Mouse (Mus musculus) erythroblast, adult 5-6 weeks (primary cell): ENCODE data around the gene Tmem63b. TPM values are rescaled to one million over a fixed set of nuclear protein-coding genes. Genes with fewer than 3 reads are reported as not detected.

Source experiments
- ATAC-seq: replicated peaks from 2 replicates; pipeline ENCODE4 v1.8.0; 2016; ENCODE audit warnings: moderate number of reproducible peaks, mild to moderate bottlenecking, moderate TSS enrichment, inconsistent platforms; ENCODE audit not compliant: poor library complexity, low FRiP score, severe bottlenecking
- total RNA-seq, 2 experiments: library from RNA; stranded (forward) in 1 of 2; stranded (reverse) in 1 of 2; fragments of 150-400 nt in 1 of 2; fragments of 200-764, 138-1000 nt in 1 of 2; gene quantifications; 2 replicates each; pipeline versions ENCODE4 v1.2.3 to v1.2.4; 2015 to 2017; ENCODE audit warnings: low replicate concordance in 2 of 2

Tmem63b gene
- total RNA-seq, 2 experiments from 2014 or later: 0.43 to 5.2 TPM

DNA sequence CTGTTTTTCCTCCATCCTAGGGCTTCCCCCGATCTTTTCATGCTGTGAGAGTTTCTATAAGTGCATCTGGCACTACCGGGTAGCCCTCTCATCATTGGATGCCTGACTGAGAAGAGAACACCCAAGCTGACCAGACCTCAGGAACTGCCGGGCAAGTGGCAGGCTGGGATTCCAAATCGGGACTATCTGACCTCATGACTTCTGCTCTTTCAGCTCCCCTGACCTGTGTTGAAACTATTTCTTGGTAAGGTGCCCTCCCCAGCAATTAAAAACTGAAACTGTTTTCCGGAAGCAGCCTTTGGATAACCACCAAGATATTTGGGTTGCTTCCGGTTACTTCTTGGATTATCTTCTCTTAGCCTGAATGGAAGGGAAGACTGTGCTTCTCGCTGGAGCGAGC lies 21.5 kb upstream of the Tmem63b start:
- no peak for ATAC-seq

DNA sequence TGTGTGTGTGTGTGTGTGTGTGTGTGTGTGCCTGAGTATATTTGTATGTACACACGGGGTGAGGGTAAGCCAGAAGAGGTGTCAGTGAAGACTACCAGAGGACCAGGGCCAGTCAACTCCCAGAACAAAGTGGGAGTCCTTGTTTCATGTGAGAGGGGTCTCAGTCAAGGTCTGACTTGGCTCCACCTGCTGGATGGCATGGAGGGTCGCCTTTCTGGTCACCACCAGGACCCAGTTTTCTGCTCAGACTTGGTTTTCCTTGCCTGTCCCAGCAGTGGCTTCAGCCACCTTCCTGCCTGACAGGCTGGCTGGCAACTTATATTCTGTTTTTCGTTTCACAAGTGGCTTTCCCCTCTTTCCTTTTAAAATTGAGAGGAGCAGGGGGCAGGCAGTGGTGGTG lies 20.7 kb upstream of the Tmem63b start:
- ATAC-seq: no peak

DNA sequence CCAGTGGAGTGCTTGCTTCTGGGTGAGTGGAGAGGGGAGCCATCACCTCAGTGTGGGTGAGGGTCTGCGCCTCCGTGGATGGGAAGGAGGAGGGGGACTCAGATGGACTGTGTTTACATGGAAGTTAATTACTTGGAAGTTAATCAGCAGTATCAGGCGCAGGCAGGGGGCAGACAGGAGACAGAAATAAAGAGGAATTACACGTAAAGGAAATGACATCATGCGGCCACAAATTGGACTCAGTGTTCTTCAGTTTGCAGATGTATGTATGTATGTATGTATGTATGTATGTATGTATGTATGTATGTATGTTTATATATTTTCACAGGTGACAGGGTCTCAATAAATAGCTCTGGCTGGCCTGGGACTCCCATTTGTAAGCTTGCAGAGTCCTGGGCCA lies 20.1 kb upstream of the Tmem63b start:
- no peak for ATAC-seq

DNA sequence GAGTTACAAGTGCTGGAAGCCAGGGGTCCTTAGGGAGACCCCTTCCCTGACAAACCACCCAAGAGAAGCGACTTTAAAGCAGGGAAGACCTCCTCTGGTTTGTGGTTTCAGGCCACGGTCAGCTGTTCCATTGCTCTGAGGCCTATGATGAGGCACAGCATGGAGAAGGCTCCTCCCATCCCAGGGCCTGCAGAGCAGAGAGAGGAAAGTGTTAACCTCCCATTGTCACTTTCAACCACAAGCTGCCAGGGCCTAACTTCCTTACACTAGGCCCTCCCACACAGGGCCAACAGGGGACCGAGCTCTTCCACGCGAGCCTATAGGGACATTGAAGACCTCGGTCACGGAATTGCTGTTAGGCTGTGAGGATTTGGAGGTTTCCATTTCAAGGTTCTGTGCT lies 16.5 kb upstream of the Tmem63b start:
- no peak for ATAC-seq

DNA sequence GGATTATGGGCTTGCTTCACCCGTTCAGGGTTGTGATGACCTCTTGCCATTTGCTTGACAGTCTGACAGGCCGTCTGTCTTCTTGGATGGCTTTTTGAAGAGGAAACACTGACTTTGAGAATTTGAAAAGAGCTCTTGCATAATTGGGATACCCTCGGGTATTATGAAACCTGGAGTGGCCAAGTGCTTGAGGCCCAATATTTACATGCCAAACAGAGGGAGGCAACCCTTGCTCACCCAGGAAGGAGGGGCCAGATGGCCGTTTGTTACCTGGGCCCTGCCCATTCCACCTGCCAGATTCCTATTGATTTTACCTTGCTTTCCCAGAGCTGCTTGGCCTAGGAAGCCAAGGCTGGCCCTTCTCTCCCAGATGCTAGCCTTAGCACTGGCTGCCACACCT lies 15.5 kb upstream of the Tmem63b start:
- ATAC-seq: no peak

DNA sequence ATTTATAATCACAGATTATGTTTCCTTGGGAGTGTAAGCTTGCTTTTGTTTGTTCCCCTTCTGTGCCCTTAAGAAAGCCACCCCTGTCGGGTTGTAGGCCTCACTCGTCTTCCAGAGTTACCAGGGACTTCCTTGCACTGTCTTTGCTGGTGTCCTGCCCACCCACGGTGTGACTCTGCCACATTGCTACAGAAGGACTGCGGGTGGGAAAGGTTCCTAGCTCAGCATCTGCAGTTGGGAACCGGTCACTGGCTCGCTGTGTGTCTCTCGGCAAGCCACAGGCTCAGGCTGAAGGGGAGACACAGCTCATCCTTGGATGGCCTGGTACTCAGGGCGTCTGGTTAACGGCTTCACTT lies 14.5 kb upstream of the Tmem63b start:
- ATAC-seq: no peak

DNA sequence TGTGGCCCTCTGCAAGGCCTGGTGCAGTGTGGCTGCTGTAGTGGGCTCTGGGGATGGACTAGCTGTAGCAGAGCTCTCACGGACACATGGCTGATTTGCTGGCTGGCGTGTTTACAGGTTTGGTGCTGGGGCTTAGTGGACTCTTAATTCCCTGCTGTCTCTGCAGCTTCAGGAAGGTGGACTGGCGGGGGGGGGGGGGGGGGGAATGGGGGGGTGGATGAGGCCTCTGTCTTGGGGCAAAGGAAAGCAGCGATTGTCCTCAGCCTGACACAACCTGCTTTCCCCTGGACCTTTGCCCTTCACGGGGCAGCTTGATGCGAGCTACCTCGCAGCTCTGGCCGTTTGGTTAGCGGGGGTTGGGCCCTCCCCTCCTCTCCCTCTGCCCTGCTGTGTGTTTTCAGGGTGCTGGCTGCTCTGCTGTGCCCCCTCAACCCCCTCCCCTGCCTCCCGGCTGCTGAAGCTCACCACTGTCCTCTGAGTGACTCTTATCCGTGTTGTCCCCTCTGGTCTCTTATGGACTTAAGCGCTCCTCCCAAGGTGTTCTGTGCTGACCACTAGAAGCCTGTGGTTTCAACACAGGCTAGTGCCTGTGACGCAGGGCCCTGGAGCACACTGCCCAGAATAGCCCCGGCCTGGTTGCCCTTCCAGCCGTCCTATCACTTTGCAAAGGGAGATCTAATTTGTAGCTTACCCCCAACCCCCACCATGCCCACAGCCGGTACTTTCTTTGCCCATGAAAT lies 14.0 kb upstream of the Tmem63b start:
- no peak for ATAC-seq

DNA sequence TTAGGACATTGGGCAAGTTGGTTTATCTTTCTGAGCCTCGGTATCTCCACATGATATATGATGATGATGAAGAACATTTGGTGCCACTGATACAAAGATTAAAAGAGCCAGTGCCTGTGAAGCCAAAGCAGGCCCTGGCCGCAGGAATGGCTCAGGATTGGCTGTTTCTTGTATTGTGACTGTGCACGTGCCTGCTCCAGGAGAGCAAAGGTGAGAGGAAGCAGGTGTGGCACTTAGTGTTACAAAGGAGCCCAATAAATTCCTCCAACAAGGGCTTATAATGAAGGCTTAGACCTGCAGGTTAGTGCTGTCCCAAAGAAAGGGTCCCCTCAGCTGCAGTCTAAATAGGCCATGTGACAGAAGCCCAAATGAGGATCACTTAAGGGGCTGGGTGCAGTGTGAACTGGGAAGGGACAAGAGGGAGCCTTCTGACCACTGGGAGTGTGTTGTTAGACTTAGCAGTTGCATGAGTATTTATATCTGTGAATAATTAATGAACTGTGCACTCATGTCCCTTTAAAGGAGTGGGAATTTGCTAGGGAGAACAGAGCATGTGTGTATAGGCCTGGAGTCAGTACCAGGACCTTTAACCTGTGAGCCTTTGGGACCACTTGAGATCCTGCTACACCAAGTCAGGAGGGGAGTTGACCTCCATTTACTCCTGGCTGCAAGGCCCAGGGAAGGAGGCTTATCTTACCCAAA lies 12.5 kb upstream of the Tmem63b start:
- no peak for ATAC-seq

DNA sequence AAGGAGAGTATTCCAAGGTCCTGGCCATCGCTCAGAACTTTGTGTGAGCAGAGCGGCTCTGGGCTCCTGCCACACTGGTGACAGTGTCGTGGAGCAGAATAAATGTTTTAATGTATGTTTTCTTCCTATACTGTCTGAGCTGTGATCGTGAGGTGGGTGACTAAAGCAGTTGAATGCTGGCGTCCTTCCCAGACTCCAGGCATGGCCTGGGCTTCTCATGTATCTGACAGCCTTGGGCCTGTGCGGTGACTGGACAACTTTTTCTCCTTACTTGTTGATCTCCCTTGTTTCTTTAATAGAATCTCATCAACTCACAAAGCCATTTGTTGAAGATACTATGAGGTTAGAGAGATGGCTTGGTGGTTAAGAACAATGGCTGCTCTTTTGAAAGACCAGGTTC lies 11.7 kb upstream of the Tmem63b start:
- no peak for ATAC-seq

DNA sequence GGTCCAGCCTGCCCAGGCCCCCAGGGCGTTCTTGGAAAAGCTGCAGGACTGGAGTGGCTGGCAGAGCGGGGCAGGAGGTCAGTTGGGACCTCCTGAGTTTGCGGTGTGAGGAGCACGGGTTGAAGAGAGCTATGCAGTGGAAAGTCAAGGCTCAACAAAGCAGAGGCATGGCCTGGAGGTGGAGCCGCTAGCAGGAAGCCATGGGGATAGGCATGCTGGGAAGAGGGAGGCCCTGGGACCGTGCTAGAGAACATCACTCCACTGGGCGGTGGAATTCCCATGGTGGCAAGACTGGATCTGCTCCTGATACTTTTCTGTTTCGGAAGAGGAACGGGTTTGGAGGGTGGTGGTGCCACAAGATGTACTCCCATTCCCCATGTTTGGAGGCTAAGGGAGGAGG lies 10.3 kb upstream of the Tmem63b start:
- ATAC-seq: no peak

DNA sequence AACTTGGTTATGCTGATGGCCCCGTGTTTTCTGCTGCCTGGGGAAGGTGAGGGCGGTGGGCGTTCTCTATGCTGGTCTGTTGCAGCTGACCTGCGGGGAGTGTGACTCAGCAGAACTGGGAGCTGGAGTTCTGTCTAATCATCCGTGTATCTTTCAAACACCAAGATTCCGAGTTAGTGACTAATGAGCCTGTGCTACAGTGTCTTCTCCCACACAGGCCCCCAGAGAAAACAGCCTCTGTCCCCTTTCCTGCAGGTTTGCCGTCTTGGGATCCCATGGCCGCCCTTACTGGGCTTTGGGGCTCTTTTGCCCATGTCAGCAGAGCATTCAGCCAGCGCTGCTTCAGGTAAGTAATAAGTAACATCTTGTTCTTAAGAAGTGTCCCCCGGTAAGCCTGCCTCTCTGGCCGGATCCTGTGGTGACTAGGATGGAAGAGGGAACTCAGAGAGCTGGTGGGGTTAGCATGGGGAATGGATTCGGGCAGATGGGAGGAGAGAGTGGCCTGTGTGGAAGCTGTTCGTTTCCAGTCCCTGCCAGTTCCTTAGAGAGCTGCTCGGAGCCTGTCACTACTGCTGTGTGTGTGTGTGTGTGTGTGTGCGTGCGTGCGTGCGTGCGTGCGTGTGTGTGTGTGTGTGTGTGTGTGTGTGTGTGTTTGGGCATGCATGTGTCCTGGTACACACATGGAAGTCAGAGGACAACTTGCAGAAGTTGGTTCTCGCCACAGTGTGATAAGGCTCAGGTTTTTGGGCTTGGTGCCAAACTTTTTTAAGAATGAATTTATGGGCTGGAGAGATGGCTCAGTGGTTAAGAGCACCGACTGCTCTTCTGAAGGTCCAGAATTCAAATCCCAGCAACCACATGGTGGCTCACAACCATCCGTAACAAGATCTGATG lies 8.8 kb upstream of the Tmem63b start:
- peak; percentile 60; the same call in 1 of the 2 replicates for ATAC-seq

DNA sequence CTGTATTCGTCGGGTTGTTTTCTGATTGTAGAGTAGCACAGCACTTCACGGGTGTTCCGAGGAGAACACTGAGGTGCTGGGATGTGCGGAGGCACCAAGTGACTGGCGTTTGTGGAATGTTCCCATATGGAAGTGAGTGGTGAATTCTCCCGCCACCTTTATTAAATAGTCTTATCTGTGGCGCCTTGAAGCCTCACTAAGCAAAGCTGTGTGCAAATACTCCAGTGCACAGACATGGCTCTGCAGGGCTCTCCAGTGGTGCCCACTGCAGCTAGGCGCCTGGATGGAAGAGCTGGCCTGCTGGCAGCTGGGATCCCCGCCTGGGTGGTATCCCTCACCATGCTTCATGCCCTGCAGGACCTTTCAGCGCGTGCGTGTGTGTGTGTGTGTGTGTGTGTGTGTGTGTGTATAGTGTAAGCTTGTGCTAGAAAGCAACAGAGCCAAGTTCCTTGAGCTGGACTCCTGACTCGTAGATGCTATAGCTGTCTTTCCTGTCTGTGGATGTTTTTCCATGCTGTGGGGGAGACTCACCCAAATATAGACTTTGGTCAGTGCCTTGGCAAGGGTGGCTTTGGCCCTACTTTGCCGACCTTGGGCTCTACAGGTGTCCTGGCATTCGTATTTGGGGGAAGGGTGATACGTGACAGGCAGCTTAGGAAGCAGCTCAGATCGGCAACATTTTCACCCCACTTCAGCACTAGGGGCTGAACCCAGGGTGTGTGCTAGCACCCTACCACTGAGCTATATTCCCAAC lies 7.3 kb upstream of the Tmem63b start:
- no peak for ATAC-seq

DNA sequence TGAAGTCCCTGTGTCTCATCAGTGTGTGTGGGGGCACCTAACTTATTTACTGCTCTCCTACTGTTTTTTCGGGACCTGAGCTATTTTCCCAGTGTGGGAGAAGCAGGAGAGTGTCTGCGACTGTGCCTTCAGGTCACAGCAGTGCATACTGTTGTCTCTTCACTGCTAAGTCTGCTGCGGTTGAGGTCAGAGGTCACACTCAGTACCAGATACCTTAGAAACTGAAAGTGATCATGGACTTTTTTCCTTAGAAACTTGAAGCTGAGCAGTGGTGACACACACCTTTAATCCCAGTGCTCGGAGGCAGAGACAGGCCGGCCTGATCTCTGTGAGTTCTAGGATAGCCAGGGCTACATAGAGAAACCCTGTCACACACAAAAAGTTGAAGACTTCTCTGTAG lies 5.5 kb upstream of the Tmem63b start:
- no peak for ATAC-seq

DNA sequence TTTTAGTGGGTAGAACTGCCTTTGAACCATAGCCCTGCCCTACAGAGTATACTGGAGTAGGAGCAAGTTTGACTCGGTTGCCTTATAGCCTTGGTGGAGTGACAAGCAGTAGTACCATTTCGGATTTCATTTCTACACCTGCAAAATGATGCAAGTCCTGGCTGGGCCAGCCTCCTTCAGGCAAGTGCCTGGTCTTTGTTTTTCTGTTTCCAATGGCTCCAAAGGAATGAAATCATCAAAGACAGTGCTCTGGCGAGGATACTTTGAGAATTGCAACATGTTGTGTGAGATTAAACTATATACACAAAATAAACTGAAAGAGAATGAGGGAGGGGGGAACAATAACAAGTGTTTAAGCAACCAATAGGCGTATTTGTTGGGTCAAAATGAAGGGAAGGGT lies 3.3 kb upstream of the Tmem63b start:
- ATAC-seq: no peak

DNA sequence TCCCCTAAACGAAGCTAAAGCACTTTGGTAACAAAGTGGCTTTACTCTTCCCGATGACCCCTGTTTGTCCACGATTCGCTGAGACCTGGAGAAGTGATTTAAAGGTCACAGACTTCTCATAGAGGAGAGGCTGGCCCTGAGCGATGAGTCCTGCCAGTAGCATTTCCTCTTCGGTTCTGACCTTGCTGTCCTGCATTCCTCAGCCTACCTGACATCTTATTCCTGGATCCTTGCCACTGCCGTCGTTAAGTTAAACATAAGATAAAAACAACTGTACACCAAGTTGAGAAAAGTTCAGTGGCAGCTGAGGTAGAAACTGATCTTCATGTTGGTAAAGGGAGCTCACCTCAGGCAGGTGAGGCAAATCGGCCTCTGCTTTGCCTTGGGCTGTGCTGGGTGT lies 2.4 kb upstream of the Tmem63b start:
- ATAC-seq: no peak

DNA sequence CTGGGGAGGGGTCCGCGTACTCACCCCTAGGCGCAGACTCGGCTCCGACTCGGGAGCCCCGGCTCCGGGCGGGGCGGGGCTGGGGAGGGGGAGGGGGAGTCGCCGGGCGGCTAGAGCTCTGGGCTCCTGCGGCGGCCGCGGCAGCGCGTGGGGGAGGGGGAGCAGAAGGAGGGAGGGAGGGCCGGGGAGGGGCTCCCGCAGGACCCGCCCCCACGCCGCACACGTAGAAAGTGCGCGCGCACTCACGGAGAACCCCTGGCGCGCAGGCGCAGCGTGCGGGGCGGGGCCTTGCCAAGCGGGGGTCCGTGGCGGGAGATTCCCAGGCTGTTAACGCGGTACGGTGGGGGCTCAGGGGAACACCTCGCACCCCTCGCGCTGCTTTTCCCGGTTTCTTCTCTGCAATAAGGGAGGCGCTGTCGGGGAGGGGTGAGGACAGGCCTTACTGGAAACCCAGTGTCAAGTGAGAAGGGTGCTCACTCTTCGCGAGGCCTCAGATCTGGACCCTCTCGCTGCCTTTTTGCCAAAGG lies 549 bp downstream of the Tmem63b start, which contains the start of gene Mrpl14:
Mrpl14 (plus strand) TSS at position 230 of the 527 bp plus-strand sequence.
- ATAC-seq: peak; percentile 84

DNA sequence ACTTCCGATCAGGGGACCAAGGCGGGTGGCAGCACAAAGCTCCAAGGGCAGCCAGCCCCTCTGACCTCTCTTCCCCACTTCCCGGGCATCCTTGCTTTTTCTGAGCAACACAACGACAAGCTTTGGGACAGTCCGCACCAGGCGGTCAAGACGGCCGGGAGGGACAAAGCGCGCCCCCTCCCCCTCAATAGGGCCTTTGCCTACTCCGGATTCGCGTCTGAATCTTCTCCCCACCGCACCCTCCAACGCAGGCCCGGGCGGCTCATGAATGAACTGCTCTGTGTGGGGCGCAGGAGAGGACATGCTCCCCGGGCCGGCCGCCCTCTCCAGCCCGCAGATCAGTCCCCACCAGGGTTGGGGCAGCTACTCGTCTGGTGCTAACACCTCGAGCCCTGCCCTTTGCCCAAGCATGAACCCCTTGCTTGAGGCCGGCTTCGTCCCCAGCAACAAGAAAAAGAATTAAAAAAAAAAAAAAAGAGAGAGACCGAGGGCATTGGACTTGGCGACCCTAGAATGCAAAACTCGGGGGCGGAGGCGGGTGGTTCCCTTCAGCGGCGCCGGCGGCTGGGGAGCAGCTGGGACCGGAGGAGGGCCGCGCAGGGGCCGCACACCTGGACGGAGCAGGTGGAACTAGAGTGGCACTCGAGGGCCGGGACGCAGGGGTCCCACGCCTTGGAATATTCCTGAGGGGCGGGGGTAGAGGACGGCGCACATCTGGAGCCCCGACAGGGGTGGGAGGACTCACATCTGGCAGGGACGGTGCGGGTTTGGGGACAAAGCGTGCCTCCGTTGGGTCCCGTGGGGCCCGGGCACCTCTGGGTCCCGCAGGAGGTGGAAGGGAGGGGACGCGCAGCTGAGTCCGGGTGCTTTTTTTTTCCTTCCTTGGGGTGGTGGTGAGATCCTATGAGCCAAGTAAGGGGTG lies 1.3 kb downstream of the Tmem63b start:
- ATAC-seq: peak; percentile 26; the same call in 1 of the 2 replicates

DNA sequence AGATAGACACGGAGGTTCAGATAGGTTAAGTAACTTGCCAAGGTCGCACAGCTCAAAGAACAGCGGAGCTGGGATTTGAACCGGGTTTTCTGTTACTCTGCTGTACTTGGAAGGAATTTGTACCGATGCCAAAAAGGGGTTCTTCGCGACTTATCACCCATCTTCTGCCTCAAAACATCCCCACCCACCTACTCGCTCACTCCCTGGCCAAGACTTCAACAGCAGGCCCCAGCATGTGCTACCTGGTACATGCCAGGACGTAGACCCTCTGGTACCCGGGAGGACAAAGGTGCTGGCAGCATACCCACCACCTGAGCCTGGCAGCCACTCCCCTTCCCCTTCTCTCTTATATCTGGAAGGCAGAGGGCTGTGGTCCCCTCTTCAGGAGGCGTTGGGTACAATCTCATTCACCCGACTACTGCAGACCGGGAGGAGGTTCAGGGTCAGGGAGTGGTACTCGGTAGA lies 2.0 kb downstream of the Tmem63b start:
- no peak for ATAC-seq

DNA sequence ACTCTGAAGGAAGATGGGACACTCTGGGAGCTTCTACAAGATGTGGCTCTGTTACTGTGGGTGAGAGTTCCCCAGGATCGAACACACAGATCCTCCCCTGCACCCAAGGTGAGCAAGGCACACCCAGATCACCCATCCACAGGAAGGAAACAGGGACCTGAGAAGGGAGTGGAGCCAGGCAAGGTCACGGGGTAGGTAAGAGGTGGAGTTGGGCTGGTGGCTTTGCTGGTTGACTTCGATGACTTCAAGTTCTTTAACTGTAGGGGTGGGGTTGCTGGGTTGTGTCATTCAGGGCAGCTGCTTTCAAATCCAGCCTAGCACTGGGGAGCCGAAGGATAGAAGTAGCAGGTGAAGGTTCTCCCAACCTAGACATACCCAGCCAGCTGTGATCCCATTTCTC lies 3.9 kb downstream of the Tmem63b start:
- no peak for ATAC-seq
